Mouse (Mus musculus) liver, embryonic 14.5 days (tissue): ENCODE data around the gene D6Ertd527e.

Source experiments
- CTCF ChIP-seq: IDR thresholded peaks from 2 replicates; pipeline ENCODE4 v1.5.1; 2016; ENCODE audit warnings: antibody characterized with exemption, low read depth, control low read depth
- EP300 ChIP-seq: IDR thresholded peaks from 2 replicates; pipeline ENCODE4 v1.6.1; 2016; ENCODE audit warnings: antibody characterized with exemption, low read depth

- TF ChIP-seq CTCF (no peak), EP300 (no peak)
These were observed 57.1 kb downstream of the D6Ertd527e start for GRCm38 (mm10) chr6:87161391-87162263.
